Mouse (Mus musculus) left cerebral cortex, adult 8-10 months (tissue): ENCODE data around the gene Sept4. TPM values are rescaled to one million over a fixed set of nuclear protein-coding genes. Genes with fewer than 3 reads are reported as not detected.

Source experiments
- DNase-seq, 2 experiments: peaks; one replicate each; pipeline ENCODE4 v3.0.0; 2022; ENCODE audit warnings: low spot score in 2 of 2
- total RNA-seq, 4 experiments: library from RNA; stranded (reverse); gene quantifications; 2 replicates each; pipeline ENCODE4 v1.2.4; 2022

Sept4 gene
- total RNA-seq, 4 experiments from 2014 or later = 230 to 282 (median 253) TPM

- no peak for DNase-seq
Observed at GRCm38 (mm10) chr11:87599395-87600089, 30.8 kb downstream of the Sept4 start.

GRCm38 (mm10) chr11:87600322-87600853 is 31.7 kb downstream of the Sept4 start:
- DNase-seq = no peak

- DNase-seq = no peak
Observed at GRCm38 (mm10) chr11:87602234-87602633, 33.5 kb downstream of the Sept4 start.

GRCm38 (mm10) chr11:87603571-87603970 is 34.9 kb downstream of the Sept4 start:
- no peak for DNase-seq

- no peak for DNase-seq
Observed at GRCm38 (mm10) chr11:87609264-87609663, 40.6 kb downstream of the Sept4 start.

GRCm38 (mm10) chr11:87611547-87611946 is 42.8 kb downstream of the Sept4 start:
- no peak for DNase-seq

- DNase-seq = no peak
Observed at GRCm38 (mm10) chr11:87613972-87614371, 45.3 kb downstream of the Sept4 start.

GRCm38 (mm10) chr11:87615551-87615950 is 46.8 kb downstream of the Sept4 start:
- no peak for DNase-seq

- no peak for DNase-seq
Observed at GRCm38 (mm10) chr11:87615952-87616351, 47.2 kb downstream of the Sept4 start.

GRCm38 (mm10) chr11:87616790-87617474 is 48.2 kb downstream of the Sept4 start, which contains the start of gene Hsf5:
Gene Hsf5, plus strand, starts transcription at chr11:87617164.
- DNase-seq = no peak

- no peak for DNase-seq
Observed at GRCm38 (mm10) chr11:87617606-87618005, 48.9 kb downstream of the Sept4 start.

- DNase-seq = no peak
Observed at GRCm38 (mm10) chr11:87623160-87623559, 54.5 kb downstream of the Sept4 start.

- DNase-seq = no peak
Observed at GRCm38 (mm10) chr11:87629859-87630258, 61.2 kb downstream of the Sept4 start.

- DNase-seq = no peak
Observed at GRCm38 (mm10) chr11:87638793-87639192, 70.1 kb downstream of the Sept4 start.

GRCm38 (mm10) chr11:87639206-87639605 is 70.5 kb downstream of the Sept4 start:
- DNase-seq = no peak

Other genes with a start within 250 kb of the Sept4 start
- gene Ppm1e, start 209.9 kb upstream of the Sept4 start, total RNA-seq = 100 to 1,000 TPM; 114 to 128 (median 123) TPM
- 1 to 10 TPM; 2.6 to 4.7 (median 4.0) TPM for gene Rad51c, start 163.9 kb upstream of the Sept4 start, total RNA-seq
- gene Tex14, start 163.8 kb upstream of the Sept4 start, total RNA-seq = 1 to 10 TPM in 1 of 4 experiments, under 1 TPM in 1, not detected in 2; 0.57 to 1.4 TPM
- gene Gm11492, start 2.2 kb upstream of the Sept4 start, total RNA-seq = under 1 TPM in 2 of 4 experiments, not detected in 2; 0.17 to 0.19 TPM
- 10 to 100 TPM; 79.3 to 88.0 (median 83.9) TPM for gene Mtmr4, start 23.3 kb downstream of the Sept4 start, total RNA-seq
- gene Hsf5, start 48.3 kb downstream of the Sept4 start, total RNA-seq = under 1 TPM; 0.50 to 0.71 (median 0.60) TPM
- gene Rnf43, start 93.8 kb downstream of the Sept4 start, total RNA-seq = 1 to 10 TPM; 2.9 to 7.7 (median 4.8) TPM
- gene Supt4a, start 168.6 kb downstream of the Sept4 start, total RNA-seq = 10 to 100 TPM; 63.2 to 84.3 (median 76.2) TPM
- gene Tspoap1, start 191.6 kb downstream of the Sept4 start, total RNA-seq = 100 to 1,000 TPM; 162 to 192 (median 176) TPM
- under 1 TPM in 1 of 4 experiments, not detected in 3; 0.55 TPM for gene Mpo, start 224.7 kb downstream of the Sept4 start, total RNA-seq